Mouse (Mus musculus) forebrain, embryonic 16.5 days (tissue): ENCODE results near the gene Apba1. TPM values are rescaled to one million over a fixed set of nuclear protein-coding genes. Genes with fewer than 3 reads are reported as not detected.

ENCODE experiments used
- ATAC-seq: fragments of 200-750 bp; cut with Nextera tagmentation; 2 replicates; pipeline ENCODE4 v1.8.0; 2017; ENCODE audit warnings: mild to moderate bottlenecking, moderate library complexity
- H3K27ac ChIP-seq: fragments of 300-500 bp; sonication (generic); 2 replicates; pipeline ENCODE4 v1.5.1; 2014; ENCODE audit warnings: low read length, control low read depth
- H3K27me3 ChIP-seq: fragments of 300-500 bp; sonication (generic); replicated peaks from 2 replicates; pipeline ENCODE4 v1.6.1; 2014; ENCODE audit warnings: low read length; ENCODE audit not compliant: control insufficient read depth, insufficient read depth
- H3K36me3 ChIP-seq: fragments of 300-500 bp; sonication (generic); 2 replicates; pipeline ENCODE4 v1.6.1; 2014; ENCODE audit not compliant: control insufficient read depth, insufficient read depth
- H3K4me1 ChIP-seq: fragments of 300-500 bp; sonication (generic); replicated peaks from 2 replicates; pipeline ENCODE4 v1.6.1; 2014; ENCODE audit warnings: low read length; ENCODE audit not compliant: control insufficient read depth, insufficient read depth
- H3K4me2 ChIP-seq: fragments of 300-500 bp; sonication (generic); 2 replicates; pipeline ENCODE4 v1.6.1; 2014; ENCODE audit warnings: mild to moderate bottlenecking, low read length, control low read depth
- H3K4me3 ChIP-seq: fragments of 300-500 bp; sonication (generic); replicated peaks from 2 replicates; pipeline ENCODE4 v1.5.1; 2014; ENCODE audit warnings: mild to moderate bottlenecking, low read length, control low read depth
- H3K9ac ChIP-seq: fragments of 300-500 bp; sonication (generic); replicated peaks from 2 replicates; pipeline ENCODE4 v1.6.1; 2014; ENCODE audit warnings: low read depth, low read length, control low read depth
- H3K9me3 ChIP-seq: fragments of 300-500 bp; sonication (generic); 2 replicates; pipeline ENCODE4 v1.6.1; 2016; ENCODE audit warnings: low read length; ENCODE audit not compliant: control insufficient read depth
- WGBS: fragments of 180-500 bp; shearing (Covaris S2); extraction: QIAGEN DNeasy Blood & Tissue Kit; methylation state at CpG from one replicate; pipeline ENCODE4 v1.1.7; 2014; 5-methylcytosine and 5-hydroxymethylcytosine counted together
- polyA plus RNA-seq: library from polyadenylated mRNA; unstranded; fragments of >200 nt; fragmentation: Nextera tagmentation; extraction: Ambion mirVana; gene quantifications from 2 replicates; pipeline ENCODE4 v1.2.1, GENCODE M21; 2015

Apba1 gene
- polyA plus RNA-seq, 1 experiment from 2014 or later = 6.6 TPM

DNA sequence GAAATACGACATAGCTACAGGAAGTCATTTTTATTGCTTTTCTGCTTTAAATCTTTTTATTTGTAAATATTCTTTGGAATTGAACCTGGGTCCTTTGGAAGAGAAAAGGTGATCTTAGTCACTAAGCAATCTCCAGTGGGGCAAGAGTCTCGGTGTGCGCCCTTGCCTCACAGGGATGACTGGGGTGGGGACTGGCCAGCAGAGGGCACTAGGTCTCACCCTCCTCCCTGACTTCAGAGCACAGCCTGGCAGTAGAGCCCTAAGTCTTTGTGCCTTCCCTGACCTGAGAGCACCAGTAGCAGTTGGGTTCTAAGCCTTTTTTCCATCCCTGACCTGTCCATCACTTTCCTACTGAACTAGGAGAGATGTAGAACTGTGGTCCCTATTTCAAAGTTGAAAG lies 142.5 kb downstream of the Apba1 start:
- H3K4me2 ChIP-seq = no peak overlapping the region
- 77% methylated on average over 3 of the region's 3 CpGs for WGBS
- peak; percentile 30; the same call in 1 of the 2 replicates for ATAC-seq
- no peaks in the 10 kb centered on the region for H3K9me3 ChIP-seq
- H3K4me1 ChIP-seq = peaks cover 9% of the 10 kb centered on the region
- no peaks in the 10 kb centered on the region for H3K27me3 ChIP-seq
- no peak overlapping the region for H3K4me3 ChIP-seq
- H3K9ac ChIP-seq = no peak overlapping the region
- H3K27ac ChIP-seq = no peak overlapping the region
- H3K36me3 ChIP-seq = no peaks in the 10 kb centered on the region

DNA sequence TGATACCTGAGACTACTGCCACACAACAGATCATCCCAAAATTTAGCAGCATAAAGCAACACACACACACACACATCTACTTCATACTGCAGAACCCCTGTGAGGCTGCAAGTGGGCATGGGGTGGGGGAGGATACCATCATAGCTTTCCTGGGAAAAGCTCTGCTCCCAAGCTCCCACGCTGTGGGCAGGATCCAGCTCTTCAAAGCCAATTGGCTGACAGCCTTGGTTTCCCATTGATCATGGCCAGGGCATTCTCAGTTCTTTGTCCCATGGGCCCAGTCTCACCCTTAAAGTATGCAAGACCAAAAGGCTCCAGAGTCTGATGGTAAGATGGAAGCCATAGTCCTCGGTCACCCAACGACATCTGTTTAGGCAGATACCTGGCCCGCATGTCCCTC lies 143.1 kb downstream of the Apba1 start:
- H3K4me1 ChIP-seq = peaks cover 9% of the 10 kb centered on the region
- H3K4me3 ChIP-seq = no peak overlapping the region
- H3K9me3 ChIP-seq = no peaks in the 10 kb centered on the region
- H3K4me2 ChIP-seq = no peak overlapping the region
- H3K27me3 ChIP-seq = no peaks in the 10 kb centered on the region
- H3K9ac ChIP-seq = no peak overlapping the region
- 86% methylated on average over 4 of the region's 4 CpGs for WGBS
- H3K27ac ChIP-seq = no peak overlapping the region
- no peaks in the 10 kb centered on the region for H3K36me3 ChIP-seq
- ATAC-seq = peak; percentile 36; the same call in 1 of the 2 replicates

DNA sequence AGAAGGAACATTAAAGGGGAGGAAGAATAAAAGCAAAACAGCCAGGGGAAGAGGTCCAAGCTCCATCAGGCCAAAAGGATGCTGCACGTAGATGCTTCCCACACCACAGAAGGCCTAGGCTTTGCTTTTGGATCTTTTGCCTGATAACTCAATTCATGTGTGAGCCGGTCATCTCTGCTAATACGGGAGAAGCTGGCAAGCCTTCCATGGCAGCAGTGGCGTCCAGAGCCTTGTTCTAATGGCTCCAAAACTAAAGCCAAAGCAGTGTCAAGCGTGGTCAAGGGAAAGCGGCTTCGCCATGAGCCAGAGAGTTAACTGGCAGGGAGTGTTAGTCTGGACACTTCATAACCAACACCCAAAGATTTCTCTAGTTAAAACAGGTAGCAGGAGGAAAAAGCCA lies 144.4 kb downstream of the Apba1 start:
- 93% methylated on average over 7 of the region's 7 CpGs for WGBS
- Histone ChIP-seq H3K27me3 (no peaks in the 10 kb centered on the region), H3K4me1 (peaks cover 9% of the 10 kb centered on the region), H3K36me3 (no peaks in the 10 kb centered on the region), H3K4me3 (no peak overlapping the region), H3K4me2 (no peak overlapping the region), H3K9me3 (no peaks in the 10 kb centered on the region), H3K27ac (no peak overlapping the region), H3K9ac (no peak overlapping the region)
- ATAC-seq = no peak

DNA sequence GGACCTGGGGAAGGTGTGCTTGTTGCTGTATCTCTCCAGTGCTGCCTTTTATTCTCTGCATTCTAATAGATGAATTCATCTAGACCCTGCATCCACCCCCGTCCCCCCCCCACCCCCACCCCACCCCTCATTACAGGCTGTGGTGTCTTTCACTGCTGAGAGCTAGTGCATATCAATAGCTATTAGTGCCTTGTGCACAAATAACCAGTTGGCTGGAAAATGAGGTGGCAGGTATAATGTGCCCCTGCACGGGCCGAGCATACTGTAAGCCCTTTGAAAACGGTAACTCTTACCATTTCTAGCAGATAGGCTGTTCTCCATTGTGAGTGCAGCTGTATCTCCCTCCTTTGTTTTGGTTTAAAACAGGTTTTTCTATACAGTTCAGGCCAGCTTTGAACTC lies 146.2 kb downstream of the Apba1 start:
- Histone ChIP-seq H3K9ac (no peak overlapping the region), H3K27me3 (no peaks in the 10 kb centered on the region), H3K36me3 (no peaks in the 10 kb centered on the region), H3K4me3 (no peak overlapping the region), H3K4me2 (no peak overlapping the region), H3K4me1 (peaks cover 9% of the 10 kb centered on the region), H3K27ac (no peak overlapping the region), H3K9me3 (no peaks in the 10 kb centered on the region)
- ATAC-seq = no peak
- 11% methylated on average over 4 of the region's 4 CpGs for WGBS

DNA sequence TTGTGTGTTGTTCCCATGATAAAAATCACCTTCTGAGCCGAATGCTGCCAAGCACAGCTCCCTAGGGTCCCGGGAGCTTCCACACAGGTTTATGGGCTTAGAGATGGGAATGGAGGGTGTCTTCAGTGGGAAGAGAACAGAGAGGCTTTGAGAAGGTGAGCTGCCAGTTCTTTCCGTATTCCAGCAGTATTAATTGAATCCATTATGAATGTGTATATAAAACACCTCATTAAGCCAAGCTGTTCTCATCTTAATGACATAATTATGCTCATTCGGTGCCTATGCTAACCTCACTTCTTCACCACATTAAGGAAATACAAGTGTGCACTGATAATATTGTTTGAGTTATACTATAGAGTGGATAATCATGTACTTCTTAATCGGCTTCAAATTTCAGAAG lies 147.1 kb downstream of the Apba1 start:
- H3K9ac ChIP-seq = no peak overlapping the region
- peaks cover 2% of the 10 kb centered on the region; the same call in 1 of the 2 replicates for H3K4me1 ChIP-seq
- no peaks in the 10 kb centered on the region for H3K9me3 ChIP-seq
- H3K27ac ChIP-seq = no peak overlapping the region
- H3K4me3 ChIP-seq = no peak overlapping the region
- no peak for ATAC-seq
- H3K4me2 ChIP-seq = no peak overlapping the region
- H3K27me3 ChIP-seq = no peaks in the 10 kb centered on the region
- 29% methylated on average over 5 of the region's 5 CpGs for WGBS
- H3K36me3 ChIP-seq = no peaks in the 10 kb centered on the region

DNA sequence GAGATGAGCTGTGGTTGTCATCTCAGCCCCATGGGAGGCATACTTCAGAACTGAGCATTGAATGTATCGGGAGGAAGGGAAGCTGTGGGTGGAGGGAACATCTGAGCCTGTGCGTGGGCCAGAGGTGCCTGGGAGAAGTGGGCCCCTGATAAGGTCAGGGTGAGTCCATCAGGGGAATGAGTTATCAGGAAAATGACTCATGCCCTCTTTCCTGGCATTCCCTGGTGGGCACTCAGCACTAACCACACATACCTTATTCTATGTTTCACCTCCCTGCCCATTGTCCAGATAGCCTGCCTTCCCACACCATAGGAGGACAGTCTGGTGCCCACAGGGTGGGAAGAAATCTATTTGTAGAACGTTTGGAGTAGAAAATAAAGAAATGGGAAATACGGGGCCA lies 151.7 kb downstream of the Apba1 start:
- no peak overlapping the region for H3K9ac ChIP-seq
- no peak overlapping the region for H3K4me2 ChIP-seq
- no peaks in the 10 kb centered on the region for H3K27me3 ChIP-seq
- 77% methylated on average over 4 of the region's 4 CpGs for WGBS
- no peaks in the 10 kb centered on the region for H3K9me3 ChIP-seq
- H3K27ac ChIP-seq = no peak overlapping the region
- no peaks in the 10 kb centered on the region for H3K36me3 ChIP-seq
- no peaks in the 10 kb centered on the region; the same call in 1 of the 2 replicates for H3K4me1 ChIP-seq
- H3K4me3 ChIP-seq = no peak overlapping the region
- no peak for ATAC-seq

DNA sequence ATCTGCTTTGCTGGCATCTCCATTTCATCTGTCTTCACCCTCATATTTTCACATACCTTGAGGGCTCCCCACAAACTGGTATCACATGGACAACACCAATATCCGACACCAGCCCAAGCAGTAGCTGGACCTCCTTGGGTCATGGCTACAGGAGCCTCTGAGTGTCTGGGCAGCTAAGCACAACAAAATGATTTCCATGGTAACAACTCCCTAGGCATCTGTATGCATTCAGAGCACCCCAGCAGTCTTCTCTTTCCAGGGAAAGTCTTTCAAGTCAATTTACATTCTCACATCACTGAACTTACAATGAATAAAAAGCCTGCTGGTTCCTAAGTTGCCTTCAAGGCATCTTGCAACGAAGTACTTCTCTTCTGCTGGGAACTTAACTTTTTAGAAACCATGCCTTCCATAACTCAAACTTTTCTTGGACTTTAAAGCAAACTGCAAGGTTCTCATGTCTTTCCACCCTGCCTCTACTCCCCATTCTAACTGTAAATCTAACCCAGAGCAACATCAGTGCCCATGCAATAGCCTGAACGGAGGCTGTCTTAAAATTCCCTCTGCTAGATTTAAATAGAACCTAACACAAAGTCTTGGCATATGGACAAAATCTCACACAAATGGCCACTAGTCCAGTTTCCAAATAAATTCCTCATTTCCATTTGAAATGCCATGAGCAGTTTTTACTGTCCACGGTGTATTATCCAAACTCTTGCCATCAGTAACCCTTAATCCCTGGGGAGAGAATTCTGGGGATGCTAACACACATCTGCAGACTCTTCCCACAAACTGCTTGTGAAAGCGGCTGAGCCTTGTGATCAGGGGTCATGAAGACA lies 160.9 kb downstream of the Apba1 start:
- 13% methylated on average over 5 of the region's 5 CpGs for WGBS
- Histone ChIP-seq H3K9me3 (no peaks in the 10 kb centered on the region), H3K27me3 (no peaks in the 10 kb centered on the region), H3K4me1 (peaks cover 6% of the 10 kb centered on the region), H3K4me2 (no peak overlapping the region), H3K36me3 (0 out of 2 replicates have a peak, but pooled peaks cover 4% of the 10 kb centered on the region), H3K9ac (no peak overlapping the region), H3K4me3 (no peak overlapping the region), H3K27ac (peak overlapping the region; percentile 35)
- peak; percentile 81 for ATAC-seq

DNA sequence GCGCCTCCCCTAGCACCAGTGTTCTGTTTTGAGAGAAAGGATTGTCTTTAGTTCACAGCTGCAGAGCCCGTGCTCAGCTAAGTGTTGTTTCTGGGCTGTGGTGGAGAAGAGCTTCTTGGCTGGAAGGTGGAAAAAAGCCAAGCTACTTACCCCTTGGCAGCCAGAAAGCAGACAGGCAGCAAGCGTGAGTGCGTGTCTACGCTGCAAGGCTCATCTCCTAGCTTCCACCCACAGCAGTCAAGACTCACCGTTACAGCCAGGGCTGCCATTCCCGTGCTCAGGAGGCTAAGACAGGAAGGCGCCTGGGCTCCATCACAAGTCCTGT lies 161.5 kb downstream of the Apba1 start:
- Histone ChIP-seq H3K27me3 (no peaks in the 10 kb centered on the region), H3K9ac (no peak overlapping the region), H3K27ac (peak overlapping the region; percentile 35), H3K4me1 (peaks cover 6% of the 10 kb centered on the region), H3K4me3 (no peak overlapping the region), H3K4me2 (no peak overlapping the region), H3K9me3 (no peaks in the 10 kb centered on the region), H3K36me3 (0 out of 2 replicates have a peak, but pooled peaks cover 4% of the 10 kb centered on the region)
- peak; percentile 43; the same call in 1 of the 2 replicates for ATAC-seq
- WGBS = 46% methylated on average over 8 of the region's 8 CpGs

DNA sequence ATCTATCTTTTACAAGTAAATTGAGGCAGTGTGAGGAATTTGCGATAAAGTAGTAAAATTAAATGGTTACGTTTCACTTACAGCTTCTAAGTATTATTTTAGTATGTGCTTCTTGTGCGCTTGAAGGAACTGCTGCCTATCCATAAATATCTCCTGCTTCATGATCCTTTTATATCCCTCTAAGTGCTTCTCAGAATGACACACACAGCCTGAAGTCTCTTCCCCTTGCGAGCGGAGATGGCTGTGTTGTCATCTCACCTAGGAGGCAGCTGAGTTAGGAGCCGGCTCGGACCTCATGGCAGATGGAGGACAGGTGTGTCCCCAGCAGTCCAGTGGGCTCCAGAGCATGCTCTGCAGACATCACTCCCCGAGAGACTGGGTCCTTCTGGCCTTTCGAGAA lies 163.9 kb downstream of the Apba1 start:
- ATAC-seq = no peak
- H3K9me3 ChIP-seq = no peaks in the 10 kb centered on the region
- H3K36me3 ChIP-seq = 0 out of 2 replicates have a peak, but pooled peaks cover 4% of the 10 kb centered on the region
- no peaks in the 10 kb centered on the region for H3K27me3 ChIP-seq
- H3K4me1 ChIP-seq = peaks cover 6% of the 10 kb centered on the region
- H3K4me2 ChIP-seq = no peak overlapping the region
- no peak overlapping the region for H3K27ac ChIP-seq
- WGBS = 90% methylated on average over 9 of the region's 9 CpGs
- H3K4me3 ChIP-seq = no peak overlapping the region
- no peak overlapping the region for H3K9ac ChIP-seq
